Mouse (Mus musculus): Measurements from ENCODE around the gene Chd9. TPM values are rescaled to one million over a fixed set of nuclear protein-coding genes. Genes with fewer than 3 reads are reported as not detected.

Chd9 gene
- polyA plus RNA-seq, 1 experiment from 2014 or later = 81.4 TPM

DNA sequence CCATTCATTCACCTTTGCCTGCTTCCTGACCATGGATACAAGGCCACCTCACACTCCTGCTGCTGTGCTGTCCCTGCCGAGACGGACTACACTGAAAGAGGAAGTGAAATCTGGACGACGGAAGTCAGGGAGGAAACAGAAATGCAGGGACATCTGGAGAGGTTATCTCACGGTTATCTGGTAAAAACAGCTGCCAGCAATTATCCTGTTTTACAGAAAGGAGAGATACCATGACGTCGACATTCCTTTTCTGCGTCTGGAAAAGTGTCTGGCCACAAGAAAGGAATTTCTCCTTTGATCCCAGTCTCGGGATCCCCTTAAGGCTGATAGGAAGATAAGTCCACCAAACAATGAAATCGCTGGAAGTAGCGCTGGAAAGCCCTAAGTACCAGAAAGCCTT is 5.7 kb upstream of the Chd9 start:
- ATAC-seq (ENCODE audit: low FRiP score, low read depth) = no peak
- Histone ChIP-seq H3K9me3 (no peaks in the 10 kb centered on the region), H3K4me2 (replicated peaks) (no peak overlapping the region), H3K36me3 (no peaks in the 10 kb centered on the region), H3K27me3 (replicated peaks) (no peaks in the 10 kb centered on the region), H3K9ac (no peak overlapping the region), H3K27ac (no peak overlapping the region), H3K4me3 (no peak overlapping the region), H3K4me1 (0 out of 2 replicates have a peak, but pooled peaks cover 2% of the 10 kb centered on the region)
- 66% methylated on average over 11 of the region's 11 CpGs for WGBS

DNA sequence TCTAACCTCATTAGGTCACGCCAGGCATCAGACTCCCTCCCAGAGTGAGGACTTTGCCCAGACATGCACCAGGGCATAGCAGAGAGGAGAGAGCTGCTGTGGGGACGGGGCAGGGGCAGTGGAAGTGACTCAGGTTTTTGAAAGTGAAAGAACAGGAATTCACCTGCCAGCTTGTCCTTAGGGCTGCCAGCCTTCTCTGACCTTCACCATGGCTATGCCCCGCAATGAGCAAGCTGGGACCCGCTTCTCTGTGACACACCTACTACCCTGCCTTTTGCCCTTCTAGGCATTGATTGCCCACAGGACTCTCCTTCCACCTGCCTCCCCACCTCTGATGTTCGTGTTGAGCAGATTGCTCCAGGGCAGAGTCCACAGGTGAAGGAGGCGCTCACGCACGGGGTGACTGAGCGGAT is 2.7 kb upstream of the Chd9 start:
- ATAC-seq (ENCODE audit: low FRiP score, low read depth) = no peak
- Histone ChIP-seq H3K27me3 (replicated peaks) (no peaks in the 10 kb centered on the region), H3K4me2 (replicated peaks) (no peak overlapping the region), H3K4me3 (no peak overlapping the region), H3K9me3 (no peaks in the 10 kb centered on the region), H3K36me3 (no peaks in the 10 kb centered on the region), H3K4me1 (peaks cover 10% of the 10 kb centered on the region), H3K27ac (no peak overlapping the region), H3K9ac (no peak overlapping the region)
- WGBS = 85% methylated on average over 9 of the region's 9 CpGs

DNA sequence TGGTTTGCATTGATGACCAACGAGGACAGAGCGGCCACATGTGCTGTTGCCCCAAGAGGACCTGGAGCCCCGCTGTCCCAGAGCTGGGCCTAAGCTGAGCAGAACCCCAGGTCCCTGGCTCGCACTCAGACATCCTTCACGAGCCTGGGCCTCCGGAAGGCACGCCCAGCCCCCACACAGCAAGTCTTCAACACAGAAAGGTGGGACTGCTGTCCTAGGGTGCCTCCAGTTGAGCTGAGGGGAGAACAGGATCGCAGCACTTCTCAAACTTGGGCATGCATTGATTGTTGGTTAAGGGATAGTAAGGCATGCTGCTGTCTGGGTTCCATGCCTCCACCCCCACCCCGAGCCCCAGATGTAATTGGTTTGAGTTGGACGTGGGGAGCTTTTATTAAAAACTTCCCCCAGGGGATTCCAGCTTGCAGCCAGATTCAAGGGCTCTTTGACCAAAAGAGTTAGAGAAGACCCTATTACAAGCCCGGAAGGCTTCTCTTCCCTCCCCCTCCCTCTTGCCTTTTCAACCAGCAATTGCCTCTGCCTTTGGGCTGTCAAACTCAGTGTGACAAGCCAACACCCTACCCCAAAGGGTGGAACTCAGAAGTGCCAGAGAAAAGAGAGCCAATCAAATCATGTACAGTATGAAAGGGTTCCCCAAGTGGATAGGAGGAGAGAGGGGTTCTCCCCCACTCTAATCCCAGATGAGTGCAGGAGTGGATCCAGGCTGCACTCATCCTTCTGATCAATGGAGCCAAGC is 1.0 kb downstream of the Chd9 start:
- WGBS = 3% methylated on average over 11 of the region's 11 CpGs
- H3K27ac ChIP-seq = 0 out of 2 replicates have a peak overlapping the region, but pooled peaks have one; percentile 16

DNA sequence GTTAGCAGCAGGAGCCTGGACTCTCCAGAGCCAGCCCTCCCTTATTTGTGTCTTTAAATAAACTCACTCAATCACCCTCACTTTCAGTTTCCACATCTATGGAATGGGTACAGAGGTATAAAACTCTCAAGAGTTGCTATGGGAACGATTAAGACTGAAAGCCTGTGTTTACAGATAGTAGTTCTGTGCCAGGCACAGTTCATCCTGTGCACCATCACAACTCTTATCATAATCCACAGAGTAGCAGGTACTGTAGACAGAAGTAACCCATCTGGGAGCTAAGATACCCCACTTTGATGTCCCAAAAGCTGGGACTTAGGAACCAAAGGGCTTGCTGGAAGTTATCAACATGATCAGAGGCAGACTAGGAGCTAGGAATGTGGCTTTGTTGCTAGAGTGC is 1.7 kb downstream of the Chd9 start:
- no peak overlapping the region for H3K9ac ChIP-seq
- no peak for ATAC-seq (ENCODE audit: low FRiP score, low read depth)
- H3K27ac ChIP-seq = no peak overlapping the region
- peak overlapping the region; percentile 78 for H3K4me2 ChIP-seq (replicated peaks)
- H3K4me3 ChIP-seq = no peak overlapping the region
- no peaks in the 10 kb centered on the region for H3K27me3 ChIP-seq (replicated peaks)
- WGBS = 88% methylated on average over 1 of the region's 1 CpGs
- H3K4me1 ChIP-seq = peaks cover 18% of the 10 kb centered on the region
- H3K9me3 ChIP-seq = no peaks in the 10 kb centered on the region
- H3K36me3 ChIP-seq = no peaks in the 10 kb centered on the region

More for the DNA sequence above, 1.0 kb downstream of the Chd9 start:
- H3K9me3 ChIP-seq = no peaks in the 10 kb centered on the region
- H3K4me3 ChIP-seq = peak overlapping the region; percentile 45
- peak; percentile 71 for ATAC-seq (ENCODE audit: low FRiP score, low read depth)
- peaks cover 18% of the 10 kb centered on the region for H3K4me1 ChIP-seq
- peak overlapping the region; percentile 78 for H3K4me2 ChIP-seq (replicated peaks)
- no peaks in the 10 kb centered on the region for H3K27me3 ChIP-seq (replicated peaks)
- peak overlapping the region; percentile 61 for H3K9ac ChIP-seq
- H3K36me3 ChIP-seq = no peaks in the 10 kb centered on the region

DNA sequence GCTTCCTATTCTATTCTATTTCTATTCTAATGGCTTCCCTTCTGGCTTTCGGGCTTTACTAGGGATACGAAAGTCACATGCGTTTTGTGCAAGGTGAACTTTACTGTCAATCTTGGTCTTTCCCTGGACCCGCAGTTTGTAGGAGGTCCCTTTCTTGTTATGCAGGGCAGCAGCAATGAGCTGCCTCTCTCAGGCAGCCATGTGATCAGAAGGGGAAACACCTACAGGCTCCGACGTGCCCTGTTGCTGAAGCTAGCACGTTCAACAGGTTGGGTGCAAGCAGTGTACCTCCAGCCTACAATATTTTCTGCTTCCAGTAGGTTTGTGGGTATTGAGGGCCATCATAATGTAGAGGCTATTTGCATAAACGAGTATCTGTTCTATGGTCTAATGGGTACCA is 2.8 kb downstream of the Chd9 start:
- ATAC-seq (ENCODE audit: low FRiP score, low read depth) = no peak
- H3K27me3 ChIP-seq (replicated peaks) = no peaks in the 10 kb centered on the region
- H3K4me2 ChIP-seq (replicated peaks) = no peak overlapping the region
- H3K4me3 ChIP-seq = no peak overlapping the region
- no peaks in the 10 kb centered on the region for H3K9me3 ChIP-seq
- H3K27ac ChIP-seq = no peak overlapping the region
- 67% methylated on average over 8 of the region's 8 CpGs for WGBS
- no peaks in the 10 kb centered on the region for H3K36me3 ChIP-seq
- H3K4me1 ChIP-seq = peaks cover 18% of the 10 kb centered on the region
- H3K9ac ChIP-seq = no peak overlapping the region

DNA sequence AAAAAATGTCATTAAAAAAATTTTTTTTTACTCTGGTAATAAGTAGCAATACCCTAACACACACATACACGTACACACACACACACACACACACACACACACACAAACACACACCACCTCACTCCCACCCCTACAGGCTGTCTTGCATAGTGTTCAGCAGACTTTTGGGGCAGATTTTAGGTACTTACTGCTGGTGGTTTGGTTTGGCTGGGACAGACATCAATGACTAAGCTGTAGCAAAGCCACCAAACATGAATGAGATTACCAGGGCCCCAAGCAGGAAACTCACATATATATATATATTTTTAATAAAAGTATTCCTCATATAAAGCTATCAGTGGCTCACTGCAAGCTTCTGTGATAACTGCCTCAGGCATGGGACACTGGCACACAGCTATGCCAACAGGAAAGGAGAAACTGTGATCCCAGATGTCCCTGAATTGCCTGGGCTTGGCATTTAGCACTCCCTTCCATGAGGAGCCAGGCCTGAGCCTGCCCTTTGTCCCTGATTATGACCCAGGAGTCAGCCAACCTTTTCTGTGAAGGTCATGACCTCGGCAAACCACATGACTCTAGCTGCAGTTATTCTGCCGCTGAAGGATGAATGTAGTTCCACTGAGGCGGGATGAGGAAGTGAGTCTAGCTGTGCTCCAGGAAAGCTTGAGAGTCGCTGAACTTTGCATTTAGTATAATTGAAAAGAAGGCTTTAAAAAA is 4.6 kb downstream of the Chd9 start:
- no peaks in the 10 kb centered on the region for H3K36me3 ChIP-seq
- H3K4me1 ChIP-seq = peaks cover 18% of the 10 kb centered on the region
- no peak for ATAC-seq (ENCODE audit: low FRiP score, low read depth)
- H3K27ac ChIP-seq = no peak overlapping the region
- no peaks in the 10 kb centered on the region for H3K9me3 ChIP-seq
- WGBS = 24% methylated on average over 5 of the region's 5 CpGs
- no peak overlapping the region for H3K4me2 ChIP-seq (replicated peaks)
- no peak overlapping the region for H3K4me3 ChIP-seq
- H3K9ac ChIP-seq = no peak overlapping the region
- no peaks in the 10 kb centered on the region for H3K27me3 ChIP-seq (replicated peaks)

DNA sequence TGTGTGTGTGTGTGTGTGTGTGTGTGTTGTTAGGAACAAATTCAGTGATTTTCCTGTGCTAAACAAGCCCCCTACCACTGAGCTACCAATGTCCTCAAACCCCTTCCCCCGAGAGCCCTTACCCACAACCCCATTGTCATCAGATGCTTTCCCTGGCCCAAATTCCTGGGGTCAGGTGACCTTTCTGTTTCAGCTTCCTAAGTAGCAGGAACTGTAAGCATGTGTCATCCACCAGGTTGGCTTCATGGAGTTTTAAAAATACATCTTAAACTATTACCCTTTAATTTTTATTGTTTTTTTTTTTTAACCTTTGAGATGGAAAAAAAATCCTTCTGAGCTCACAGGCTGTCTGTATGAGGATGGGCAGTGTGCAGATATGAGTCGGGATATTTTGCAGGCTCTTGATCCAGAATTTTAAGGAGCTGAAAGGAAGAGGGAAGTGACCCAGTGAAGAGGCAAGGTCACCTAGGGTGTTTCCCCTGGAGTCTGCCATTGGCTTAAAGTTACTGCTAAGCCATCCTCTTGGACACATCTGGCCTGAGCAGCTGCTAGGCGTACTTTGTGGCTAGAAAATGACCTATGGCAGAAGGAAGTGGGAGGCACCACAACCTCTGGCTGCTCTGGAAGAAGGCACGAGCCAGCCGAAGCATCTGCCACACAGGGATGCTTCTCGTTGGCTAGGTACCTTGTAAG is 5.6 kb downstream of the Chd9 start:
- WGBS = 65% methylated on average over 6 of the region's 6 CpGs
- no peaks in the 10 kb centered on the region for H3K36me3 ChIP-seq

DNA sequence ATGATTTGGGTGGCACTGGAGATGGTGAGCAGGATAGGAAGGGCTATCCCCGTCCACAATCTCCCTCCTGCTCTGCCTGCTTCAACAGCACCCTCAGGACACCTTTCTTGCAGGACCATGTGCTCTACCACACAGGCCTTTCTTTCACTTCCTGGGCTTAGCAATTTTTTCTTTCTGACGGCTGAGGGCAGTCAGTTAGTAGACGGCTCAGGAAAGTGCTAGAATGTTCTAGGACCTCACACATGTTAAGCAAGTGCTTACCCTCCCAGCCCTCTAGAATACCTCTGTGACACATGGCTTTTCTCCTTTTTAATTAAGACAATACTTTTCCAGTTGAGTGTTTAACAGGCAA is 6.1 kb downstream of the Chd9 start:
- Histone ChIP-seq H3K4me1 (peaks cover 12% of the 10 kb centered on the region), H3K9me3 (no peaks in the 10 kb centered on the region), H3K27me3 (replicated peaks) (no peaks in the 10 kb centered on the region), H3K4me3 (no peak overlapping the region), H3K9ac (no peak overlapping the region), H3K4me2 (replicated peaks) (no peak overlapping the region), H3K36me3 (no peaks in the 10 kb centered on the region), H3K27ac (no peak overlapping the region)
- WGBS = 86% methylated on average over 3 of the region's 3 CpGs
- ATAC-seq (ENCODE audit: low FRiP score, low read depth) = no peak

More for the DNA sequence above, 5.6 kb downstream of the Chd9 start:
- Histone ChIP-seq H3K27ac (no peak overlapping the region), H3K4me1 (peaks cover 17% of the 10 kb centered on the region), H3K27me3 (replicated peaks) (no peaks in the 10 kb centered on the region), H3K9me3 (no peaks in the 10 kb centered on the region), H3K4me2 (replicated peaks) (no peak overlapping the region), H3K4me3 (no peak overlapping the region), H3K9ac (no peak overlapping the region)
- ATAC-seq (ENCODE audit: low FRiP score, low read depth) = no peak

DNA sequence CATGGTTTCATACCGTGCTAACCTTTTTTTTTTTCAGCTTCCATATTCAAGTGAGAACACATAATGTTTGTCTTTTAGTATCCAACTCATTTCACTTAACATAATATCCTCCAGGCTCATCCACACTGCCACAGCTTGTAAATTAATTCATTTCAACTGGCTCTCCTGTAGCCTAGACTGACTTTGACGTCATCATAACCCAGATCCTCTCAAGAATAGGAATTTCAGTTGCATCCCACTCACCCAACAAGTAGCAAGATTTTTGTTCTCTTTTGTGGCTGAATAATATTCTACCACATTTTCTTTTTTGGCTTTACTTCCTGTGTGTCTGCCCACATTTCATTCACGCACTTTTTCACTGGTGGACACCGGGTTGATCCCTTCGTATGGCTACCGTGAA is 9.3 kb downstream of the Chd9 start:
- WGBS = 91% methylated on average over 6 of the region's 6 CpGs
- H3K27me3 ChIP-seq (replicated peaks) = no peaks in the 10 kb centered on the region
- ATAC-seq (ENCODE audit: low FRiP score, low read depth) = no peak
- H3K36me3 ChIP-seq = no peaks in the 10 kb centered on the region
- no peak overlapping the region for H3K4me2 ChIP-seq (replicated peaks)
- H3K27ac ChIP-seq = no peak overlapping the region
- H3K9ac ChIP-seq = no peak overlapping the region
- no peak overlapping the region for H3K4me3 ChIP-seq
- H3K4me1 ChIP-seq = peaks cover 8% of the 10 kb centered on the region; the same call in 1 of the 2 replicates
- H3K9me3 ChIP-seq = no peaks in the 10 kb centered on the region

DNA sequence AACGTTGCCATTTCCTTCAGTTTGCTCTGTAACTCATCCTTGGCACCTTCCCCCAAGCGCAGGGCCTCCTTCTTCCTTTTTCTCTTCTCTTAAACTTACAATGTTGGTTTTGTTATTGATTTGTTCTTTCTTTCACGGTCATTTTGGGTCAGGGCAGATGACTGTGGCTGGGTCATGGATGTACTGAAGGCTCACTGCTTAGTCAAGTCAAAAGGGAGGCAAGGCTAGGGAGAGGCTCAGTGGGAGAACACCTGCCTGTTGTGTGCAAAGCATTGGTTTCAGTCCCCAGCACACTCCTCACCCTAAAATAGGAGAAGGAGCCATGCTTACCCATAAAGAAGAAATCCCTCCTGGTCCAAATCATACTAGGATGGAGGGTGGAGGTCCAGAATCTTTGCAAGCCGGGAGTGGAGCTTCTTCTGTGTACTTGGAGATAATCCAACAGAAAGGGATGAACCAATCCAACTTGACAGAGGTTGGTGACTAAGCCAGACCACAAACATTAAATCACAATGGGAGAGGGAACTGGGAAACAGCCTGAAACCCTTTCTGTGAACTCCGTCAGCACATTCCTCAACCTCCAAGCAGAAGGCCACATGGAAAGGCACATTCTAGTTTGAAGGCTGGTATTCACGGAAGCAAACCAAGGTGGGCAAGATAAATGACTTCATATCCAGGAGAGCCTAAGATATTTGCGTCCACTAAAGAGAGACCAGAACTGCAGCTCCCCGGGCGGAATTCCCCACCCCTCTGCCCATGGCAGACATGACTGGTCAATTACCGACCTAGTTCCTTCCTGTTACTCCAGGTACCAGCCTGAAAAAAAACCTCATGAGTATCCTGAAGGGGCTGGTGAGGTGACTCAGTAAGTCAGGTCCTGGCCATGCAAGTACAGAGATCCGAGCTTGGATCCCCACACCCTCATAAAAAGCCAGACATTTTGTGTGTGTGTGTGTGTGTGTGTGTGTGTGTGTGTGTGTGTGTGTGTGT is 11.9 kb downstream of the Chd9 start:
- H3K9ac ChIP-seq = no peak overlapping the region
- no peak for ATAC-seq (ENCODE audit: low FRiP score, low read depth)
- no peak overlapping the region for H3K4me2 ChIP-seq (replicated peaks)
- 72% methylated on average over 11 of the region's 11 CpGs for whole genome bisulfite sequencing
- H3K36me3 ChIP-seq = no peaks in the 10 kb centered on the region
- no peaks in the 10 kb centered on the region for H3K27me3 ChIP-seq (replicated peaks)
- H3K4me1 ChIP-seq = no peaks in the 10 kb centered on the region
- H3K27ac ChIP-seq = no peak overlapping the region
- H3K4me3 ChIP-seq = no peak overlapping the region
- no peaks in the 10 kb centered on the region for H3K9me3 ChIP-seq

DNA sequence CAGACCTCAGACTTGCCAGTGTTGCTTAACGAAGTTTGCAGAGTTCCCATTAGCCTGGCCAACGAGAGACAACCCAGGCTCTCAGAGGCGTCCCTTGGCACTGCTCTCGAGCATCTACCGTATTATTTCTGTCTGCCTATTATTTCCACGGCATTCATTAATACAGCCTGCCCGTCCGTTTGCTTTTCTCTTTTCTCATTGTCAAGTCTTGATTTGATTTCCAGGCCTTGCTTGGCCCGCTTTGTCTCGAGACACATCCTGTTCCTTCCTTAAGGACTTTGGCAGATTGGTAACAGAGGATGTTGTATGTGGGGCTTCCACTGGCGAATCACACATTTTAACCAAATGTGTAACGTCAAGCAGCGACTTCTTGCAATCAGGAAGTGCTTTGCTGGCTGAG is 13.2 kb downstream of the Chd9 start:
- Histone ChIP-seq H3K4me1 (no peaks in the 10 kb centered on the region), H3K9ac (no peak overlapping the region), H3K9me3 (no peaks in the 10 kb centered on the region), H3K27ac (no peak overlapping the region), H3K4me2 (replicated peaks) (no peak overlapping the region), H3K4me3 (no peak overlapping the region), H3K36me3 (no peaks in the 10 kb centered on the region), H3K27me3 (replicated peaks) (no peaks in the 10 kb centered on the region)
- 79% methylated on average over 13 of the region's 13 CpGs for WGBS
- ATAC-seq (ENCODE audit: low FRiP score, low read depth) = no peak

Measured in neural tube, embryonic 12.5 days (tissue).